Mouse (Mus musculus): Measurements from ENCODE around the gene Gm20388.

Gm20388 gene

DNA sequence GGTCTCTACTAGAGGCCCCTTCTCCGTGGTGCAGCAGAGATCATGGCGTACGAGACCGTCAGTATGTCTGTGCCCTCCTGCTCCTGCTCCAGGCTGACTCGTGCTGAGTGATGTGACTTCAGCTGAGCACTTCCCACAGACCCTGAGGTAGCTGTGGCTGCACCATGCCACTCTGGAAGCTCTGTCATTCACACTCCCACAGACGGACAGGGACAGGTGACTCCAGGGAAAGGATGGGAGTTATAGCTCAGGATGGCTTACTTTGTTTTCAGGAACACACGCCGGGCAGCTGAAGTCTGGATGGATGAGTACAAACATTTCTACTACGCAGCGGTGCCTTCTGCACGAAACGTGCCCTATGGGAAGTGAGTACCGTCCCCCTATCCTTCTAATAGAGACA is 4425.7 kb downstream of the Gm20388 start:
- DNase-seq (ENCODE audit: low spot score) = no peak

DNA sequence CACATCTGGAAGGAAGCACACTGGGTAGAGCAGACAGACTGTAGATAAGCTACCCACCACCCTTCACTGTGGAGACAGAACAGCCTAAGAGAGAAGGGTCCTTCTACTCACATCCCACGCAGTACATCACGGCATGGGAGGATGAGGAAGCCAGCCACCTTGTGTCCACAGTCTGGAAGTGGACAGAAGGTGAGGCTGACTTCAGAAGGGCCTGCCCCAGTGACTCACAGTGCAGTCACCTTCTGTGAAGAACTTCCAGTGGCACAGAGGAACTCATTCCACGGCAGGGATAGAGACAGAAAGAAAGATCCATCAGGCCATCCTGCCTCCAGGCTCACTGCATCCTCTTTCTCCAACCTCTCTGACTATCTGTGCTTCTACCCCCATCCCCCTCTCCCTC is 4429.1 kb downstream of the Gm20388 start:
- no peak for DNase-seq (ENCODE audit: low spot score)

DNA sequence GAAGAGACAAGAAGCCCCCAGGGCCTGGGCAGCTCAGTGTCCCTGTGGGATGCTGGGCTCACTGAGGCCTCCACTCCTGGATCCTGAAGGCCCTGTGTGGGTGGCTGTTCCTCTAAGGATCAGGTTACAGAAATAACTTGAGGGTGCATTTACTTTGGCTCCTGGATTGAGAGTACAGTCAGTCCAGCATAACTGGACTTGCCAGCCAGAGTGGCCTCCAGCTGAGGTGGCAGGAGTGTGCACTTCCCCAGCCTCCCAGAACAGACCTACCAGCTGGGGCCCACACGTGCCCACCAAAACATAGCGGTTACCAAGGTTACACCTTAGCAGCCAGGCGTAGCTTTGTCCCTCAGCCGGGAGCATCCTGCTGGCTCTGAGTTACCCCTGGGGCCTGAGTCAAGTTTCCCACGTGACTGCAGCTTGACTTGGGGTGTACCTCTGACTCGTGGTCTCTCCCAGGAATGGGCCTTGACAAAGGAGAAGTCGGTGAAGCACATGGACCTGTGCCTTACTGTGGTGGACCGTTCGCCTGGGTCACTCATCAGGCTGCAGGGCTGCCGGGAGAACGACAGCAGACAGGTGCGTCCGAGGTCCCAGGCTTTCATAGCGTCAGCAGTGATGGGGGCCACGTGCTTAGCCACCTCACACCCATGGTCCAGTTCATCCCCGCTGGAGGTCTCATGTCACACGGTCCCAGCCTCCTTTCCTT is 4429.9 kb downstream of the Gm20388 start:
- no peak for DNase-seq (ENCODE audit: low spot score)

DNA sequence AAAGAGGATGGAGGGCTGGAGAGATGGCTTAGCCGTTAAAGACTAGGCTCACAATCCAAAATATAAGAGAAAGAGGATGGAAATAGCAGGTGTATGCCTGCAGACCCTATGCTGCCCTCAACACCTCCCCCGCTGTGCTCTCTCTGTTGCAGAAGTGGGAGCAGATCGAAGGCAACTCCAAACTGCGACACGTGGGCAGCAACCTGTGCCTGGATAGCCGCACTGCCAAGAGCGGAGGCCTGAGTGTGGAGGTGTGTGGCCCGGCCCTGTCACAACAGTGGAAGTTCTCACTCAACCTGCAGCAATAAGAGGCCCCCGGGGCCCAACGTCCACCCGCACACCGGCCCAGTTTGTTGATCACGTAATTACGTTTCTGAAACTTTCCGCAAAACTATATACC is 4432.5 kb downstream of the Gm20388 start:
- DNase-seq (ENCODE audit: low spot score) = no peak

DNA sequence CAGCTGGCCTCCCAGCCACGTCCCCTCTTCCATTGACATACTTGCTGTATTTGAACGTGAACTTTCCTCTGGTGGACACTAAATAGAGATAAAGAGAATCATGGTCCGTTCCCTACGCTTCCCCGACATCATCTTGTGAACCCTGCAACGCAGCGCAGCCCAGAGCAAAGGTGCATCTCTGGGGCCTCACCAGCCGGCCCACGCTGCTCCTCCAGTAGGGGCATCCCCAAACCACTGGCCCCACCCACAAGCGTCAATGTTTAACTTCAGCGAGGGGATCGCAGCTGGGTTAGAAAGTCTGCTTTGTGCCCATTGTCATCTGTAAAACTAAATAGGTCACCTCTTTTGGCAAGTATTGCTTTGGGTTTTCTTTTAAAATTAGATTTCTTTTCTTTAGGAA is 4433.4 kb downstream of the Gm20388 start:
- peak; percentile 34 for DNase-seq (ENCODE audit: low spot score)

DNA sequence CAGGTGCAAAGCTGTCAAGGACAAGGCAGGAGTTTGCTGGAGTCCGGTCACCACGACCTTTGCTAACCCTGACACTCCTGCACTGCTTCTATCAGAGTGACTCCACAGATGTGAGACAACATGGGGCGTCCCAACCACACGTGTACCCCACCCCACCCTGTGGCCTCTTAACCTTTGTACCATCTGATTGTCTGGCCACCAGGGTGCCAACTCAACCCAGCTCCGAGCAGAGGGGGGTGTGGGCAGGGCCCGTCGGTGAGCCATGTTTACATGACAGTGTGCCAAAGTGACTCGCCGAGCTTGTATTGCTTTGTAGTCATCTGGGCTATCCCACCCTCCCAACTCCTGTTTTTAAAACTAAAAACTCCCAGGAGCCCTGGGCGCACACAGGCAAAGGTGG is 4434.5 kb downstream of the Gm20388 start:
- no peak for DNase-seq (ENCODE audit: low spot score)

DNA sequence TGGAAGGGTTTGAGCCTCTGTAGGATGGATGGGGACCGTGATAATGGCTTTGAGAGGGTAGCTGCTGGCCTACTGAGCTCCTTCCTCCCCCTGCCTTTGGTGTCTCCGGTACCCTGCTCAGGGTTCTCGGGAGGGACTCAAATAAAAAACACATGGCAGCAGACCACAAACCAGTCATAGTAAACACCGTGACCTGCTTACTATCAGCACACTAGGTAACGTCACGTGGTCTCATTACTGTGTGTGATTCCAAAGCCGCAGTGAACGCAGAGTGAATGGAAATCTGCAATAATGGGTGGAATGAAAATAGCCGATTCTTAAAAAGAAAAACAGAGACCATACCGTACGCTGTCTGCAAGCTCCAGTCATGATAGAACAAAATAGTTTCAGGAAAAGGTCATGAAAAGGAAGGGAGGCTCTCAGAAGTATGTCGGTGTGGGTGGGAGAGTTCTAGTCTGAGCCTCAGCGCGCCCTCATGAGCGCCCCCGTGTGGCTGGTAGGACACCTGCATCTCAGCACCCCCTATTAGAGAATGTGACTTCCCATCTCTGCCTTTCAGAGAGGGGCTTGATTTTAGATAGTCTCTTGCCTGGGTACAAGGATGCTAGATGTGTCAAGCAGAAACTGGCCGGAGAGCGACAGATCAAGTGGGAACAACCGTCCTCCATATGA is 4436.3 kb downstream of the Gm20388 start:
- DNase-seq (ENCODE audit: low spot score) = peak; percentile 57

DNA sequence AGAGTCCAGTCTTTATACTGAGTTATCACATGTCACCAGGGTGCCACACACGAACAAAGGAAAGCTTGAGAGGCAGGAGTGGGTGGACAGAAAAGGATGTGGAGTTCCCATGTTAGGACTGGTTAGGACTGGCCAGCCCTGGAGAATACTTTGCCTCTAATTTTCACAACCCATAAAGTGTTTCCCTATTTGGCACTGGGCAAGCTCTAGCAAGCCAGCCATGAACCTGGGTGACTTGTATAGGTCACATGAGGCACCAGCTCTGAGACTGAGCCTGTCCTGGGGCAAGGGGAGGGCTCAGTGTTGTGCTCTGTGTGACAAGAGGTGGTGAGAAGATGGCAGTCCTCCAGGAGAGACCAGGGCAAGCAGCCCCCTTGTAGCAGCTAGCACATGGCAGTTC is 4437.4 kb downstream of the Gm20388 start:
- DNase-seq (ENCODE audit: low spot score) = no peak

DNA sequence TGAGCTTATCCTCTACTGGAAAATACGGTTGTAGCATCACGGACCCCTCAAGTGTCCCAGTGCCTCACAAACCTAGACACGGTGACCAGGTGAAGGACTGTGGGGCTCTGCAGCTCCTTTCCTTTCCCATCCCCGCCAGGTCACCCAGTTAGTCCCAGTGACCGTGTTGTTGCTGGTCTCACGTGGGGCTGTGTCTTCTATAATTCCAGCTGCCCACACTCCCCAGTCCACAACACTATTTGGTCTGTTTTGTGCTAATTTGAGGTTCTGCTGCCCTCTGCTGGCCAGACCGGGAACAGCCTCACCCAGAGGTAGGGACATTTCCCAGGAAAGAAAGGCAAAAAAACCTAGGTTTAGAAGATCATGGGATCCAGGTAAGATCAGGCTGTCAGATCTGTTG is 4439.0 kb downstream of the Gm20388 start:
- DNase-seq (ENCODE audit: low spot score) = peak; percentile 59

DNA sequence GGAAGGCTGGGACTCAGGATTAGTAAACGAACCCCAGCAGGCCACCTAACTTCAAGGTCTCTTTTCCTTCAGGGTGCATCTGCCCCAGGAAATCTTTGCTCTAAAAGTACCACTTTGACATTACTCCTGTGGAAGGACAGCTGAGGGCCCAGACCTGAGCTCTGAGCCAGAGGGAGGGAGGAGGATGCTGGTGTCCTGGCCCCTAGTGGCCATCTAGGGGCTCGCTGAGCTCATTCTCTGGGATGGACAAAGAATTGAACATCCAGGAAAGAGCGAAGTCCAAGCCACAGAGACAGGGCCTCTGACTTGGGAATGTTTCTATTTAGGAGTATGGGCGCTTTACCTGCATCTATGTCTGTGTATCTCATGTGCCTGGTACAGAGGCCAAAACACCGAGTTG is 4441.0 kb downstream of the Gm20388 start:
- no peak for DNase-seq (ENCODE audit: low spot score)

DNA sequence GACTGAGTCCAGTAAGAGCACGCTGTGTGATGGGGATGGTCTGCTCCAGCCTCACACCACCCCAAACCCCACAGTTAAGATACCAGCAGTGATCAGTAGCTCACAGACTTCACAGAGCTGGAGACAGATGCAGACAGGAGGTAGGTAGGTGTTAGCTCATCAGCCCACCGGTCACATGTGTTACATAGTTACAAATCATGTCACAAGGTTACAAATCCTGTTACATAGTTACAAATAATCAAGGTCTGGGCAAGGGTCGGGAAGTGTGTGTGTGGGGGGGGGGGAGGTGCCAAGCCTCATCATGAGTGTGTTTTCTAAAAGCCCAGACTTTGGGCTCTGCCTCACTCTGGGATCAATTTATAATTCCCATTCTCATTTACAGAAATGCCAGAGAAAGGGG is 4450.3 kb downstream of the Gm20388 start:
- no peak for DNase-seq (ENCODE audit: low spot score)

DNA sequence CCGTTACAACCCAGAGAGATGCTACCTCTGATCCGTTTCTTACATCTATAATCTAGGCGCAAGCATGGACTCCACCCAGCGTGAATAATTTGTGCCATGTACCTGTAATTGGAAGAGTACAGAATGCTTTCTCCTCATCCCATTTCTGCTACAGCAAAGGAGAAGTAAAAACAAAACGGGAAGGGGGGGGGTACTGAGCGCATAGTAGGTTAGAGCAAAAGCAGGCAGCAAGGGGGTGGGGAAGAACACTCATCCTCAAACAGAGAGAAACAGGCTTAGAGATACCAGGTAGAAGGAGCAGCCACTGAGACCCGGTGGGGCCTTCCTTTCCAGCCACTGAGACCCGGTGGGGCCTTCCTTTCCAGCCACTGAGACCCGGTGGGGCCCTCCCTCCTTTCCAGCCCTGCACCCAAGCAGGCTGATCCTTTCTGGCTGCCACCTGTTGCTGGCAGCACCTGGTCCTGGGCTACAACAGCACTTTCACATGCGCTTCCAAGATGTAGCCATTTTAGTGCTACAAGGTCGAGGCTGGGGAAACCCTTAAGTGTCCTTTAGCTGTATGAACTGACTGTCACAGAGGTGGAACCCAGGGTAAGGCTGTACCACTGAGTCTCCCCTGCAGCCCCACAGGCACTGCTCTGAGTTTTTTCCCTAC is 4451.3 kb downstream of the Gm20388 start:
- no peak for DNase-seq (ENCODE audit: low spot score)

DNA sequence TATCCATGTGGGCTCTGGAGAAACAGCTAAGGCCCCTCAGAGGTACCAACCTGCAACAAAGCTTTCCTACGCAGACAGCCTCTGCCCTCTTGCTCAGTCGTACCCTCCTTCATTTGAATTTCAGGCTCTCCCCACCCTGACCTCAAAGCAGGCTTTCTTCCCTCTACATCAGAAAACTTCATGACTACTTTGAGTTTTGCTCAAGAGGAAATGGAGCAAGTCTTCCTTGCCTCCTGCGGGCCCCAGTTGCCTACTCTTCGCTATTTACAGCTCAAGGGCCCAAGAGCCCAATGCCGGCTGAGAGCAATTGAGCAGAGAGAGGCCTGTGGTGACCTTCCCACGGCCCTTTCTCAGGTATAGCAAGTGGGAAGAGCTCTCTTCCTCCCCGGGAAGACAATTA is 4451.9 kb downstream of the Gm20388 start:
- no peak for DNase-seq (ENCODE audit: low spot score)

DNA sequence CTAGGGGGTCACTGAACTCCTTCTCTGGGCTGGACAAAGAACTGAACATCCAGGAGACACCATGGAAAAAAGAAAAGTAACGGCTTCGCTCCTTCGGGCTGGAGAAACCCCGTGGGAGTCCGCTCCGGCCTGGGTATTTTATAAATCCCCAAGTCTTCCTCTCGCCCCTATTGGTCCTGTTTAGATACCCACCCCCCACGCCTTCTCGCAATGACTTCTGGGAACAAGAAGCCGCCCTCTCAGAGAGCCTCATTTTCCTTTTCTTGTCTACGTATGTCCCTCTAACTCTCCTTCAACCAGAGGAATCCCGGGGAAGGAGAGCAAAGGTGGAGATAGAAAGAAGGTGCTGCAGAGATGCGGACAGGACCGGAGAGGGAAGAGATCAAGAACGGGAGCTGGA is 4452.7 kb downstream of the Gm20388 start:
- no peak for DNase-seq (ENCODE audit: low spot score)

DNA sequence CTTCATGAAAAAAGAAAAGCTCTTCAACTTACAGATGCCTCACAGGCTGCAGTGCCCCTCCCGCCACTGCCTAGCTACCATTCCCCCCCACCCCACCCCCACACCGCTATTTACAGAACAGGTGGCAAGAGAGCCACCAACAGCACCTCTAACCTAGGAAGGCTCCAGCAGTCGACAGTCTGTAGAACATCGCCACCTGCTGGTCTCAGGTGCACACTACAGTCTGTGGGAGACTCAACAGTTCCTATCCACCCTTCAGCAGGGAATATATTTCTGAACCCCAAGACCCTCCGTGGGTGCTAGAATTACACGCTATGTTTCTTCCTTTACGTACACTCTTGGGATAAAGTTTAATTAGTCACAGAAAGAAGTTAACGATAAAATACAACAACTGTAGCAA is 4457.6 kb downstream of the Gm20388 start:
- peak; percentile 67 for DNase-seq (ENCODE audit: low spot score)

DNA sequence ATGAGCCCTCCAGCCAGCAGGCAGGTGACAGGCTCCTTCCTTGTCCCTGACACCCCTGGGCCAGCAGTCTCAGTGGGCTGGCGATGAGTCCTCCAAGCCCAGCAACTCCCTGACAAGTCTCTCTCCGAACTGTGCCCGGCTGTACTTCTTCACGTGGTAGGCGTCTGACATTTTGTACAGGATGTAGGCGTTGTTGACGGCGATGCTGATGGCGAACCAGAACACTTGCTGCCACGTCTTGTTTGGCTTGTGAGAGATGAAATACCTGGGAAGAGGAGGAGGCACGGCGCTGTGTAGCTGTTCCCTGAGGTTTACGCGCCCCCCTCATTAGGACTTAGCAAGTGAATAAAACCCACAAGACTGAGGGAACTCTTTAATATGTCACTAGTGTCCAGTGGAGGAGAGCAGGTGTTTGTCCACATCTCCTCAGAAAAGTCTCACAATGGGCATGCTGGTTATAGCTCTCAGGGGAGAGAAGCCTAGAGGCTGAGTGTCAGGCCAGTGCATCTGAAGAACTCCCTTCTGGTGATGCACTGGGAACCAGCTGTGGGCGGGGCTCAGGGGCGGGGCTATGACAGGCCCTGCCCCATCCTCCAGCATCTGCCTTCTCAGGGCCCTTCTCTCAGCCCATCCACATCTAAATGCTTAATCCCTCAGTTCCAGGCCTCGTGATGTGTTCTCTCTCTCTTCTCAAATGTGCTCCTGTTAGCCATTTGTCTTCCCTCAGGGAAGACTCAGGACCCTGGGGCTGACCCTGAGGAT is 4460.0 kb downstream of the Gm20388 start:
- DNase-seq (ENCODE audit: low spot score) = no peak

DNA sequence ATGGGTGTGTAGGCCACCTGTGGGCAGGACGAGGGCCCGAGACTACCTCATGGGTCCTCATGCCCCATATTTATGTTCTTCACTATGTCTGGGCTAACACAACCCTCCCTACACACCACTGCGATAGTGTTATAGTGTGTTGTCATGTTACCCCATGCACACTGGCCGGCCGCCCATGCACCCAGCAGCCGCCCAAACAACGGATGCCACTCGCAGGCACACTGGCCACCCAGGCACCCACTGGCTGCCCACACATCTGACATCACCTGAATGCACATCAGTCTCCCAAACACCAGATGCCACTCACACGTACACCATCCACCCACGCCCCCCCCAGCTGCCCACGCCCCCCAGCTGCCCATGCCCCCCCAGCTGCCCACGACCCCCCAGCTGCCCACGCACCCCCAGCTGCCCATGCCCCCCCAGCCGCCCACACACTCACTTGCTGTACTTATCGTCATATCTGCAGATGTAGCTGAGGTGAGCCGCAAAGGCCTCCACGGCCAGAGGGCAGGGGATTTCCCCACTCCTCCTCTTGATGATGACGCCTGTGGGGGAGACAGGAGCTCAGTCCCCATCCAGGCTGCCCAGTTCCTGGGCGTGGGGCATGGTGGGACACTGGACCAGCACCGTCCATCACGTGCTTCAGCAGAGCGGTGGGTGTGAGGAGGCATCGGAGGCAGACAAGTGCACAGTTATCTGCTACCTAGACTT is 4460.9 kb downstream of the Gm20388 start:
- DNase-seq (ENCODE audit: low spot score) = no peak

DNA sequence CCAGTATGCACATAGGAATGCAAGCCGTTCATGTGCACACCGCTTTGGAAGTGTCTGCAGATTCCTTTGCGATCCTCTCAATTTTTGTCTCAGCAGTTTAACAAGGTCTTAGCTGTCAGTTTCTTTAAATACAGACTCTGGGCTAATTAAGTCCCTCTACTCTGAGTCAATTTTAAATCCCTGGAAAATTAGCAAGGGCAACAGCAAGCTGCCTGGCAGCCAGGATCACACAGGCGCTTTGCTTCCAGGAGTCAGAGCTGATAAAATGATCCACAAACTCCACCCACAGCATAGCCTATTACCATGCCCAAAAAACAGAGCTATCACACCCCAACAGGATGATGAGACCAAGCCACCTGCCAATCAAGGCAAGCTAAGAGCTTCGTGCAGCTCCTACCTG is 4463.1 kb downstream of the Gm20388 start:
- DNase-seq (ENCODE audit: low spot score) = no peak

DNA sequence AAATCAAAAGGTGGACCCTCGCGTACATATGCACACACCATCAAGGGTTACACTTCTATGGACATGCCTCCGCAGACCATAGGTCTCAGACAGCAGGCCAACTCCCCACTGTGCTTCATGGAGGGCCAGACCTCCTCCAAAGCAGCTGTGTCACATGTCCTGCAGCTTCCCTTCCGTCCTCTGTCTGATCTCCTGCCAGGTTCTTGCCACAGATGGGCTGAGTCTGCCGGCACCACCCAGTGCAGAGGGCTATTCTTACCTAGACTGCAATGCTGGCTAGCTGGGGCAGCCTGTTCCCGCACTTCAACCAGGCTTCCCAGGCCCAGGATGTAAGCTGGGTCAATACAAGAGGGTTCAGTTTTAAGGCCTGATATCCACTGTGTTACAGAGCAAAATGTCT is 4464.5 kb downstream of the Gm20388 start:
- DNase-seq (ENCODE audit: low spot score) = no peak

DNA sequence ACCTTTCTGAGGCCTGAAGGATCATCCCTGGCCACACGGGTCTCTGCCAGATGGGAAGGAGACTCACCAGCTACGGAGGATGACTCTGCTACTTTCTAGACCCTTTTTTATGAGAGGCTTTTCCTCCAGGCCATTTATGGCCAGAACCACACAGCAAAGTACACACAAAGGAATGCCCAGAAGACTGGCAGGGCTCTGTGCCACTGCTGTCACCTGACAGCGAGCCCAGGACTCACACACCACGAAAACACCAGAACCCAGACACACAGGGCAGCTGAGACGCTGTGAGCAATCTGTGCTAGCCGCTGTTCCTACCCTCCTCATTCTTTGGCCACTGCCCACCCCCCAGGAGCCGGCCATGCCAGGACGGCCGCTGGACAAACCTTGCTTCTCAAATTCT is 4465.1 kb downstream of the Gm20388 start:
- no peak for DNase-seq (ENCODE audit: low spot score)

DNA sequence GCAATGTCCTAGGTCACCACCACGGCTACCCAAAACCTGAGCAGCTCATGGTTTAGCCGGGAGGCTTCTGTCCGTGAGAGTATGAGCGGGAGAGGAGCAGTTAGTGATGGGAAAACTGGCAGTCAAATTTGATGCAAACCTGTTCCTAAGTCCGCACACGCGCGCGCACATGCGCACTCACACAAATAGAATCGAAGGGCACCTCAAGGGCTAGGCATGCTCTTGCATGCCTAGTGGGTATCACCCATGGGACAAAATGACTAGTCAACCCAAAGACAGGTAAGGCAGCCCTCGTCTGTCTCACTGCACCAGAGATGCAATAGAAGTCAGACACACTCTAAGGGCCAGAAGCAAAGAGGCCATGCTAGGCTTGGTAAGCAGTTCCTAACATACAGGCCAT is 4465.8 kb downstream of the Gm20388 start:
- DNase-seq (ENCODE audit: low spot score) = no peak

DNA sequence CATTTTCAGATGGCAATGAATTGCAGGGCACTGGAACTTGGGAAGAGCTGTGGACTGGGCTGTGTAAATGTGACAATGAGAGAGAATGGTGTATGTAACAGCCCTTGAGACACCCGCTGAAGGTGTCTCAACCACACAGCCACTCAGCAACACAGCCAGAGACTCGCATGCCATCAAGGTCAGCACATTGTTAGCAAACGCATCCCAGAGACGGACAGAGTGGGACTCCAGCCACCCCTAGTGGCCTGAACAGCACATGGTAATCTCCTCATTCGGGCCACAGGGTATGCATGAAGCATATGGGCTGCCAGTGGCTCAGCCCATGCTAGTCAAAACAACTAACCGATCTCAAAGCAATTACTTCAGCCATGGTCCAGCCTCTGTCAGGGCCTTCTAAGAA is 4468.6 kb downstream of the Gm20388 start:
- no peak for DNase-seq (ENCODE audit: low spot score)

All from T-cell, adult 2 months (primary cell).